Mouse (Mus musculus): ENCODE results near the gene Zfp560. TPM values are rescaled to one million over a fixed set of nuclear protein-coding genes. Genes with fewer than 3 reads are reported as not detected.
"Not testable (repeated sequence)": the region's sequence is repeated elsewhere in the genome, so short reads cannot be mapped to it uniquely, and the experiment has no call there.

The Zfp560 gene
- 27.7 and 30.6 TPM in 2 replicates for polyA plus RNA-seq (2016; fragmentation: Nextera tagmentation; extraction: Ambion mirVana)

DNA sequence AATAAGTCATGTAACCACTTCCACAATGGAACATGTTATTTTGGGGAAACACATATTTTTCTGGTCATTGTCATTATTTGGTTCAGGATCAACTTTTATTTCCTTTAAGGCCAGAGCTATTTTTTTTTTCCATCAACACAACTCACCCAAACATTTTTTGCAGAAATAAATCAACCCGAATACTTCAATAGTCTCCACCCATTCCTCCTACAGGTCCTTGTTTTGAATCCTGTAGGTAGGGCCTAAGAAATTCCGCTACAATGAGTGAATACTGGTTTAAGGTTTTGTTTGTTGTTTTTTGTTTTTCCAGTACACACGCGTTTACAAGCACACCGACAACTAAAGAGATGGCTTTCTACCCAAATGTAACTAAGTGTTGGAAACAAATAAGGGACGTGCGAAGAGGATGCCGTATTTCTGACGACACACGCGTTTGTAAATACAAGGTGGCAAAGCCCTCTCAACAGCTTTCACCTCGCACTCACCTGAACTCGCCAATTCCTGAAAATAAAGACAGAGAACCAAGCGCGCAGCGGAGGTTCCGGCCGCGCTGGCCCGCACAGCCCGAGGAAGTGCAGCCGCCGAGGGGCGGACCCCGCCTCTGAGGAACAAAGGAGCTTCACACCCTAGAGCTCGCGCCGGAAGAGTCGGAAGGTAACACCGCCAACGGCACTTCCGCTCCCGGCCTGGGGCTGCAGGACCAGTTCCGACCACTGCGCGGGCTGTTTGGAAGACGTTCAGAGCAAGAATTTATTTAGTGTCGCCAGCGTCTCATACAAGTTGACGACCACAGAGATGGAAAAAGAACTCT, at the start of gene Zfp560:
Gene Zfp560 (minus strand): TSS at position 646 of the 811 bp plus-strand sequence.
- Histone ChIP-seq H3K36me3 (replicated peaks) (no peaks in the 10 kb centered on the region), H3K27me3 (ENCODE audit: poor library complexity, severe bottlenecking) (no peaks in the 10 kb centered on the region), H3K4me1 (peaks cover 11% of the 10 kb centered on the region), H3K27ac (peak within 1 kb of the TSS; percentile 86), H3K4me3 (peak within 1 kb of the TSS; percentile 65), H3K9me3 (peaks cover 29% of the 10 kb centered on the region)
- peak; percentile 95 for DNase-seq (ENCODE audit: extremely low spot score, low spot score)
- WGBS = 3% methylated on average over 40 of the region's 40 CpGs

GRCm38 (mm10) chr9:20430004-20430403, 45.0 kb upstream of the Zfp560 start:
- Histone ChIP-seq H3K36me3 (replicated peaks) (peaks cover 20% of the 10 kb centered on the region), H3K27me3 (ENCODE audit: poor library complexity, severe bottlenecking) (no peaks in the 10 kb centered on the region), H3K9me3 (0 out of 2 replicates have a peak, but pooled peaks cover 2% of the 10 kb centered on the region), H3K4me1 (no peaks in the 10 kb centered on the region), H3K27ac (no peak overlapping the region), H3K4me3 (no peak overlapping the region)
- no peak for DNase-seq (ENCODE audit: extremely low spot score, low spot score)
- WGBS = 83% methylated on average over 3 of the region's 3 CpGs

GRCm38 (mm10) chr9:20411460-20411859, 26.5 kb upstream of the Zfp560 start:
- Histone ChIP-seq H3K4me3 (no peak overlapping the region), H3K36me3 (replicated peaks) (no peaks in the 10 kb centered on the region), H3K9me3 (peaks cover 14% of the 10 kb centered on the region; the same call in 1 of the 2 replicates), H3K27ac (no peak overlapping the region), H3K27me3 (ENCODE audit: poor library complexity, severe bottlenecking) (no peaks in the 10 kb centered on the region), H3K4me1 (no peaks in the 10 kb centered on the region)
- DNase-seq (ENCODE audit: extremely low spot score, low spot score) = no peak
- 22% methylated on average over 1 of the region's 1 CpGs for WGBS

DNA sequence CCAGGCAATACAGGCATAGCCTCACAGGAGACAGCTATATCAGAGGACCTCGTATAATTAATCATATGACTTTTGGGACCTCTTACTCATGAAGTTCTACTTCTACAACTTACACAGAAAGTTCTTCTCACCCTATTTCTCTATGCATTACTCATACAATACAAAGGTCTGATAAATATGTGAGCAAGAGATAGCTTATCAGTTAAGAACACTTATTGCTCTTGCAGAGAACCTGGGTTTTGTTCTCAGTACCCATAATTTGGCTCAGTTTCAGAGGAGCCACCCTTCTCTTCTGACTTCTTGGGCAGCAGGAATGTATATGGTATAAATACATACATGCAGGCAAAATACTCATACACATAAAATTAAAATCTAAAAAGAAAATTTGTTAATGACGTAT, 24.3 kb upstream of the Zfp560 start:
- no peak overlapping the region for H3K27ac ChIP-seq
- H3K4me3 ChIP-seq = no peak overlapping the region
- no peaks in the 10 kb centered on the region for H3K36me3 ChIP-seq (replicated peaks)
- no peaks in the 10 kb centered on the region for H3K27me3 ChIP-seq (ENCODE audit: poor library complexity, severe bottlenecking)
- H3K9me3 ChIP-seq = peaks cover 18% of the 10 kb centered on the region; the same call in 1 of the 2 replicates
- no peaks in the 10 kb centered on the region for H3K4me1 ChIP-seq
- 84% methylated on average over 2 of the region's 2 CpGs for WGBS
- no peak for DNase-seq (ENCODE audit: extremely low spot score, low spot score)

- Histone ChIP-seq H3K27ac (peak overlapping the region; percentile 86), H3K9me3 (peaks cover 28% of the 10 kb centered on the region), H3K27me3 (ENCODE audit: poor library complexity, severe bottlenecking) (no peaks in the 10 kb centered on the region), H3K4me1 (peaks cover 11% of the 10 kb centered on the region), H3K36me3 (replicated peaks) (no peaks in the 10 kb centered on the region), H3K4me3 (peak overlapping the region; percentile 65)
- 23% methylated on average over 16 of the region's 16 CpGs for WGBS
- no peak for DNase-seq (ENCODE audit: extremely low spot score, low spot score)
Observed at GRCm38 (mm10) chr9:20385343-20385703, 346 bp upstream of the Zfp560 start.

DNA sequence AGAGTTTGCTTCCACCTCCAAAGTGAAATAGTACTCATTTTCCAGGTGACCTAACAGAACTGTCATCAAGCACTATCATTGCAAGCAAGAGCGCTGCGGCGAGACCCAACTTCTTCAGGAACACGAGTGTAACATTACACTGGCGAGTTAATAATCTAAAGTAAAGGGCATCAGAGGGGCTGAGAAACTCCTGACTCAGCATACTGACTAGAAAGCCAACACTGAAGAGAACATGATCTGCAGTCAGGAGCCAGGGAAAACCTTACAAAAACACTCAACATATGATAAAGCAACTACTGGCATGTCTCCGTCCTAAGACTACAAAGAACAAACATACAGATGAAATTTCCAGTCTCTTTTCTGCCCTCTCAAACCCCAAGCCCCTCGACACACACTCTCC, 1.3 kb downstream of the Zfp560 start:
- Histone ChIP-seq H3K9me3 (peaks cover 27% of the 10 kb centered on the region), H3K4me3 (peak overlapping the region; percentile 65), H3K36me3 (replicated peaks) (no peaks in the 10 kb centered on the region), H3K27me3 (ENCODE audit: poor library complexity, severe bottlenecking) (no peaks in the 10 kb centered on the region), H3K27ac (no peak overlapping the region), H3K4me1 (peaks cover 11% of the 10 kb centered on the region)
- DNase-seq (ENCODE audit: extremely low spot score, low spot score) = no peak
- WGBS = 96% methylated on average over 7 of the region's 7 CpGs

GRCm38 (mm10) chr9:20374712-20375111, 10.3 kb downstream of the Zfp560 start:
- 96% methylated on average over 1 of the region's 1 CpGs for whole genome bisulfite sequencing
- H3K4me3 ChIP-seq = no peak overlapping the region

GRCm38 (mm10) chr9:20367311-20367710, 17.7 kb downstream of the Zfp560 start:
- peaks cover 25% of the 10 kb centered on the region for H3K9me3 ChIP-seq
- no peak overlapping the region for H3K27ac ChIP-seq
- H3K27me3 ChIP-seq (ENCODE audit: poor library complexity, severe bottlenecking) = no peaks in the 10 kb centered on the region
- WGBS = 90% methylated on average over 2 of the region's 2 CpGs
- H3K36me3 ChIP-seq (replicated peaks) = peaks cover 13% of the 10 kb centered on the region
- no peak overlapping the region for H3K4me3 ChIP-seq
- no peaks in the 10 kb centered on the region for H3K4me1 ChIP-seq
- DNase-seq (ENCODE audit: extremely low spot score, low spot score) = no peak

More at GRCm38 (mm10) chr9:20374712-20375111, 10.3 kb downstream of the Zfp560 start:
- peaks cover 34% of the 10 kb centered on the region for H3K9me3 ChIP-seq
- no peak overlapping the region for H3K27ac ChIP-seq
- H3K27me3 ChIP-seq (ENCODE audit: poor library complexity, severe bottlenecking) = no peaks in the 10 kb centered on the region
- H3K4me1 ChIP-seq = no peaks in the 10 kb centered on the region
- DNase-seq (ENCODE audit: extremely low spot score, low spot score) = no peak
- no peaks in the 10 kb centered on the region for H3K36me3 ChIP-seq (replicated peaks)

DNA sequence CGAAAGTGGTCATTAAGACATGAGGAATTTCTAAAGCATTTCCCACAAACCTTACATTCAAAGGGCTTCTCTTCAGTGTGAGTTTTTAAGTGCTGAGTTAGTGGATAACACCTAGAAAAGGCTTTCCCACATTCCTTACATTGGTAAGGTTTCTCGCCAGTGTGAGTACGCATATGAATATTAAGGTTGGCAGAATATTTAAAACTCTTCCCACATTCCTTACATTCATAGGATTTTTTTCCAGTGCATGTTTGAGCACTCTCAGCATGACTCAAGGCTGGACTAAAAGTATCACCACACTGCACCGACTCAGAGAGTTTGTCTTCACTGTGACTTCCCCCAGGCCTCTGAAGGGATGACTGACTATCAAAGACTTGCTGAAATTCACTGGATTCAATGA, 36.5 kb downstream of the Zfp560 start:
- H3K36me3 ChIP-seq (replicated peaks) = peaks cover 42% of the 10 kb centered on the region
- no peak overlapping the region for H3K27ac ChIP-seq
- peaks cover 14% of the 10 kb centered on the region for H3K9me3 ChIP-seq
- H3K4me3 ChIP-seq = no peak overlapping the region
- no peaks in the 10 kb centered on the region for H3K4me1 ChIP-seq
- WGBS = 91% methylated on average over 4 of the region's 4 CpGs
- H3K27me3 ChIP-seq (ENCODE audit: poor library complexity, severe bottlenecking) = no peaks in the 10 kb centered on the region
- DNase-seq (ENCODE audit: extremely low spot score, low spot score) = no peak

DNA sequence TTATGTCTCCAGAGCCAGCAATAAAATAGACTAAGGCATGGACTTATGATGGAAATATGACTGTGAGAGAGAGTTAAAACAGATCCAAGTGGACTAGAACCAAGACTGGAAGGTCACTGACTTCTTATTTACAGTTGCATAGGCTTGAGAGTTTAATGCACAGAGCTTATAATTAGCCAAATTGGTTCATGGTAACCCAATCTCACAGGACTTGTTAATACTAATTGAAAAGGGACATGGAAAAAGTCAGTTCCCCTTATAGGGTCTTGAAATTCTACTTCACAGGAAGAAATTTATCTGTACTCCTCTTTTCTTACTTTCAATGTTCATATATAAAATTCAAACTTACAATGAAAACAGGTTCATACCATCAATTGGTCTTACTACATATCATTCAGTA, 49.0 kb downstream of the Zfp560 start, which contains the start of gene Olfr18:
Gene Olfr18 (minus strand): TSS at position 101 of the 400 bp plus-strand sequence.
- H3K36me3 ChIP-seq (replicated peaks) = no peaks in the 10 kb centered on the region
- H3K4me1 ChIP-seq = no peaks in the 10 kb centered on the region
- no peaks in the 10 kb centered on the region for H3K27me3 ChIP-seq (ENCODE audit: poor library complexity, severe bottlenecking)
- no peak within 1 kb of the TSS for H3K4me3 ChIP-seq
- peaks cover 2% of the 10 kb centered on the region; the same call in 1 of the 2 replicates for H3K9me3 ChIP-seq
- no peak for DNase-seq (ENCODE audit: extremely low spot score, low spot score)
- H3K27ac ChIP-seq = no peak within 1 kb of the TSS

DNA sequence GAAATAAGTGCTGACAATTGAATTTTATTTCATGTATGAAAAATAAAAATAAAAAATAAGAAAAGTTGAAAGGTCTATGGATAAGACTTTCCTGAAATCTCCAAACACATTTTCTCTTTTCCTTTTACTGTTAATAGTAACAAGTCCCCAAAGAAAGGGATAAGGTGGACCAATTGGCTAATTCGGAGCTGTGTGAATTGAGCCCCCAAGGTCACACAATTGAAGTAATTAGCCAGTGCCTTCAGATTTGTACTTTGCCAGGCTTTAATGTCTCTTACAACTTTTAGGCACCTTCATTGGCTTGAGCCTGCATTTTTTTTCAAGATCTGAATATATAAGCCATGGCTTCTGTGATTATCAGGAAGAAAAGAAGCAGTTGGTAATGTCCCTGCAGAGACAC, 86.7 kb downstream of the Zfp560 start, which contains the start of gene Olfr873:
Gene Olfr873 (plus strand): TSS at position 301 of the 400 bp plus-strand sequence.
- no peak for DNase-seq (ENCODE audit: extremely low spot score, low spot score)
- H3K9me3 ChIP-seq = peaks cover 22% of the 10 kb centered on the region
- no peaks in the 10 kb centered on the region for H3K4me1 ChIP-seq
- H3K27ac ChIP-seq = no peak within 1 kb of the TSS
- H3K36me3 ChIP-seq (replicated peaks) = no peaks in the 10 kb centered on the region
- H3K4me3 ChIP-seq = no peak within 1 kb of the TSS
- WGBS = 82% methylated on average over 1 of the region's 1 CpGs
- H3K27me3 ChIP-seq (ENCODE audit: poor library complexity, severe bottlenecking) = no peaks in the 10 kb centered on the region

DNA sequence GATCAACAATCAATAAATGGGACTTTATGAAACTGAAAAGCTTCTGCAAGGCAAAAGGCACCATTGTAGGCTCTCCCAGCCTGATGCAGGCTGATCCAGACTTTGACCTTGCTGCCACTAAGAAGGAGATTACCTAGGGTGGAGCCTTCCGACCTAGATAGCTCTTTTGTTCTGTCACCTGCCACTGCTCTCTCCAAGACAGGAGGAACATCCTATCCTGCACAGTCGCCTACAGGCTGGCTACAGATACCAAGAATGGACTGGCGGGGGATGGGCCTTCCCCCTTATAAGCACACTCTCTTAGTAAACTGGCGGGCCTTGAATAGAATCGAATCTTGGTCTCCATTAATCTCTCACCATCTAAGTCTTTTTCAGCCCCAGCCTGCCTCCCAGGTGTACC, 89.4 kb downstream of the Zfp560 start:
- H3K4me3 ChIP-seq; H3K27me3 ChIP-seq (ENCODE audit: poor library complexity, severe bottlenecking); H3K36me3 ChIP-seq (replicated peaks); DNase-seq (ENCODE audit: extremely low spot score, low spot score); H3K27ac ChIP-seq; H3K4me1 ChIP-seq: not testable (repeated sequence)
- H3K9me3 ChIP-seq = peaks cover 22% of the 10 kb centered on the region
- 86% methylated on average over 5 of the region's 5 CpGs for WGBS
